Mouse (Mus musculus): Measurements from ENCODE around the gene Ftl1. TPM values are rescaled to one million over a fixed set of nuclear protein-coding genes. Genes with fewer than 3 reads are reported as not detected.

The Ftl1 gene
- polyA plus RNA-seq, 1 experiment from 2014 or later: 5,695 TPM

GRCm38 (mm10) chr7:45413113-45413863 lies 46.4 kb downstream of the Ftl1 start, which contains the start of gene Ntf5:
Gene Ntf5, plus strand, starts transcription at chr7:45413695.
- H3K27ac ChIP-seq (replicated peaks): peak within 1 kb of the TSS; percentile 63; the same call in 1 of the 2 replicates
- peak; percentile 56 for DNase-seq (ENCODE audit: low spot score)
- peaks cover 34% of the 10 kb centered on the region for H3K4me1 ChIP-seq
- H3K4me3 ChIP-seq: peak within 1 kb of the TSS; percentile 65
- H3K27me3 ChIP-seq (ENCODE audit: low read depth, poor library complexity, severe bottlenecking): peaks cover 100% of the 10 kb centered on the region
- H3K36me3 ChIP-seq: no peaks in the 10 kb centered on the region
- H3K9me3 ChIP-seq (replicated peaks): no peaks in the 10 kb centered on the region
- WGBS: 3% methylated on average over 45 of the region's 45 CpGs

- Histone ChIP-seq H3K27ac (replicated peaks) (no peak overlapping the region), H3K36me3 (no peaks in the 10 kb centered on the region), H3K4me3 (no peak overlapping the region), H3K4me1 (peaks cover 25% of the 10 kb centered on the region), H3K27me3 (ENCODE audit: low read depth, poor library complexity, severe bottlenecking) (peaks cover 100% of the 10 kb centered on the region), H3K9me3 (replicated peaks) (no peaks in the 10 kb centered on the region)
- no peak for DNase-seq (ENCODE audit: low spot score)
- WGBS: 85% methylated on average over 2 of the region's 2 CpGs
Observed at GRCm38 (mm10) chr7:45412421-45412820, 47.3 kb downstream of the Ftl1 start.

DNA sequence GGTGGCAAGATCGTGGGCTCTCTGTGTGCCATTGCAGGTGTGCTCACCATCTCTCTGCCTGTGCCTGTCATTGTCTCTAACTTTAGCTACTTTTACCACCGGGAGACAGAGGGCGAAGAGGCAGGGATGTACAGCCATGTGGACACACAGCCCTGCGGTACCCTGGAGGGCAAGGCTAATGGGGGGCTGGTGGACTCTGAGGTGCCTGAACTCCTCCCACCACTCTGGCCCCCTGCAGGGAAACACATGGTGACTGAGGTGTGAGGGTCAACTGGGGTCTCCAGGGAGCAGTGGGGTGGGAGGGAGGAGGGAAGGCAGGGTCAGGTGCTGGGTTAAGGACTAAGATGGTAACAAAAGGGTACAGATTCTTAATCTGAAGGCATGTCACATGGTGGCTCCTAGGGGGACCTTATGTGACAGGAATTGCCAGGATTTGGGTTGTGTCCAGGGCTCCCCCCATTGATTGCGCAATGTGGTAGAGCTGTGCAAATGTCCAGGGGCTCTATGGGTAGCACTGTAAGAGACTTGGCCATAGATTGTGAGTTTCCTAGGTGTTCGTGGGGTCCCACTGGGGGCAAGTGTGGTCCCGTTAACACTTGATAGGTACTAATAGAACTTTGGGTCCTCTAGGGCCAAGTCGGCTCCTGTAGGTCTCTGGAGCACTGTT lies 50.1 kb downstream of the Ftl1 start:
- DNase-seq (ENCODE audit: low spot score): no peak
- Histone ChIP-seq H3K36me3 (no peaks in the 10 kb centered on the region), H3K4me3 (no peak overlapping the region), H3K27ac (replicated peaks) (no peak overlapping the region), H3K9me3 (replicated peaks) (no peaks in the 10 kb centered on the region), H3K27me3 (ENCODE audit: low read depth, poor library complexity, severe bottlenecking) (peaks cover 99% of the 10 kb centered on the region), H3K4me1 (peaks cover 33% of the 10 kb centered on the region)
- 92% methylated on average over 8 of the region's 8 CpGs for WGBS

DNA sequence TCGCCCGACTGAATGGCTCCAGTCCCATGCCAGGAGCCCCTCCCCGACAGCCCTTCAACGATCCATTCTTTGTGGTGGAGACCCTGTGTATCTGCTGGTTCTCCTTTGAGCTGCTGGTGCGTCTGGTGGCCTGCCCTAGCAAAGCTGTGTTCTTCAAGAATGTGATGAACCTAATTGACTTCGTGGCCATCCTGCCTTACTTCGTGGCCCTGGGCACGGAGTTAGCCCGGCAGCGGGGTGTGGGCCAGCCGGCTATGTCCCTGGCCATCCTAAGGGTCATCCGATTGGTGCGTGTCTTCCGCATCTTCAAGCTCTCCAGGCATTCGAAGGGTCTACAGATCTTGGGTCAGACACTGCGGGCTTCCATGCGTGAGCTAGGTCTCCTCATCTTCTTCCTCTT lies 50.7 kb downstream of the Ftl1 start:
- Histone ChIP-seq H3K36me3 (no peaks in the 10 kb centered on the region), H3K9me3 (replicated peaks) (no peaks in the 10 kb centered on the region), H3K4me3 (no peak overlapping the region), H3K27ac (replicated peaks) (no peak overlapping the region), H3K27me3 (ENCODE audit: low read depth, poor library complexity, severe bottlenecking) (peaks cover 92% of the 10 kb centered on the region), H3K4me1 (peaks cover 26% of the 10 kb centered on the region)
- DNase-seq (ENCODE audit: low spot score): no peak
- WGBS: 90% methylated on average over 17 of the region's 17 CpGs

- H3K27me3 ChIP-seq (ENCODE audit: low read depth, poor library complexity, severe bottlenecking): peaks cover 86% of the 10 kb centered on the region
- H3K4me1 ChIP-seq: peaks cover 20% of the 10 kb centered on the region
- no peak overlapping the region for H3K4me3 ChIP-seq
- 75% methylated on average over 7 of the region's 7 CpGs for WGBS
- H3K36me3 ChIP-seq: no peaks in the 10 kb centered on the region
- DNase-seq (ENCODE audit: low spot score): no peak
- H3K9me3 ChIP-seq (replicated peaks): no peaks in the 10 kb centered on the region
- H3K27ac ChIP-seq (replicated peaks): no peak overlapping the region
Observed at GRCm38 (mm10) chr7:45408351-45408750, 51.3 kb downstream of the Ftl1 start.

Small RNA genes lying within 50 kb of the gene (microRNA-seq; reads per million reads assigned to microRNA genes)
- gene Gm22133: 0.90 reads per million

Other genes with a start within 250 kb of the Ftl1 start
- gene Dkkl1, start 247.7 kb downstream of the Ftl1 start, polyA plus RNA-seq (2016; fragmentation: Nextera tagmentation; extraction: Ambion mirVana): 0.72 and 1.4 TPM in 2 replicates
- gene Tead2, start 244.1 kb downstream of the Ftl1 start, polyA plus RNA-seq (2016; fragmentation: Nextera tagmentation; extraction: Ambion mirVana): 365 and 367 TPM in 2 replicates
- 0.43 and 0.65 TPM in 2 replicates for gene Cd37, start 220.8 kb downstream of the Ftl1 start, polyA plus RNA-seq (2016; fragmentation: Nextera tagmentation; extraction: Ambion mirVana)
- 0.07 TPM in 1 of 2 replicates, not detected in the other for gene Slc6a16, start 218.8 kb downstream of the Ftl1 start, polyA plus RNA-seq (2016; fragmentation: Nextera tagmentation; extraction: Ambion mirVana)
- not detected in 2 replicates for gene Slc6a21, start 182.4 kb downstream of the Ftl1 start, polyA plus RNA-seq (2016; fragmentation: Nextera tagmentation; extraction: Ambion mirVana)
- 7.0 and 9.6 TPM in 2 replicates for gene Trpm4, start 126.1 kb downstream of the Ftl1 start, polyA plus RNA-seq (2016; fragmentation: Nextera tagmentation; extraction: Ambion mirVana)
- 0.12 and 0.29 TPM in 2 replicates for gene Hrc, start 124.6 kb downstream of the Ftl1 start, polyA plus RNA-seq (2016; fragmentation: Nextera tagmentation; extraction: Ambion mirVana)
- 6.4 and 7.4 TPM in 2 replicates for gene Ppfia3, start 92.9 kb downstream of the Ftl1 start, polyA plus RNA-seq (2016; fragmentation: Nextera tagmentation; extraction: Ambion mirVana)
- gene Lin7b, start 89.3 kb downstream of the Ftl1 start, polyA plus RNA-seq (2016; fragmentation: Nextera tagmentation; extraction: Ambion mirVana): 1.0 and 1.4 TPM in 2 replicates
- gene Snrnp70, start 64.1 kb downstream of the Ftl1 start, polyA plus RNA-seq (2016; fragmentation: Nextera tagmentation; extraction: Ambion mirVana): 254 and 268 TPM in 2 replicates
- gene Kcna7, start 54.2 kb downstream of the Ftl1 start, polyA plus RNA-seq (2016; fragmentation: Nextera tagmentation; extraction: Ambion mirVana): not detected in 2 replicates
- gene Ntf5, start 46.2 kb downstream of the Ftl1 start, polyA plus RNA-seq (2016; fragmentation: Nextera tagmentation; extraction: Ambion mirVana): 0.51 and 0.61 TPM in 2 replicates
- not detected in 2 replicates for gene Lhb, start 39.1 kb downstream of the Ftl1 start, polyA plus RNA-seq (2016; fragmentation: Nextera tagmentation; extraction: Ambion mirVana)
- gene Gys1, start 25.0 kb downstream of the Ftl1 start, polyA plus RNA-seq (2016; fragmentation: Nextera tagmentation; extraction: Ambion mirVana): 41.7 and 41.9 TPM in 2 replicates
- gene Ruvbl2, start 21.8 kb downstream of the Ftl1 start, polyA plus RNA-seq (2016; fragmentation: Nextera tagmentation; extraction: Ambion mirVana): 202 and 222 TPM in 2 replicates
- 240 and 265 TPM in 2 replicates for gene Bax, start 7.0 kb upstream of the Ftl1 start, polyA plus RNA-seq (2016; fragmentation: Nextera tagmentation; extraction: Ambion mirVana)
- 0.15 and 0.21 TPM in 2 replicates for gene Tulp2, start 22.0 kb upstream of the Ftl1 start, polyA plus RNA-seq (2016; fragmentation: Nextera tagmentation; extraction: Ambion mirVana)
- gene Gm45808, start 26.9 kb upstream of the Ftl1 start, polyA plus RNA-seq (2016; fragmentation: Nextera tagmentation; extraction: Ambion mirVana): 0.34 TPM in 1 of 2 replicates, not detected in the other
- 6.0 and 6.8 TPM in 2 replicates for gene Dhdh, start 28.9 kb upstream of the Ftl1 start, polyA plus RNA-seq (2016; fragmentation: Nextera tagmentation; extraction: Ambion mirVana)
- 105 and 112 TPM in 2 replicates for gene Nucb1, start 50.5 kb upstream of the Ftl1 start, polyA plus RNA-seq (2016; fragmentation: Nextera tagmentation; extraction: Ambion mirVana)
- 15.0 and 18.6 TPM in 2 replicates for gene Ppp1r15a, start 66.4 kb upstream of the Ftl1 start, polyA plus RNA-seq (2016; fragmentation: Nextera tagmentation; extraction: Ambion mirVana)
- 0.78 and 1.1 TPM in 2 replicates for gene Plekha4, start 66.4 kb upstream of the Ftl1 start, polyA plus RNA-seq (2016; fragmentation: Nextera tagmentation; extraction: Ambion mirVana)
- 0.43 and 0.55 TPM in 2 replicates for gene Hsd17b14, start 95.0 kb upstream of the Ftl1 start, polyA plus RNA-seq (2016; fragmentation: Nextera tagmentation; extraction: Ambion mirVana)
- 32.2 and 38.2 TPM in 2 replicates for gene Bcat2, start 110.3 kb upstream of the Ftl1 start, polyA plus RNA-seq (2016; fragmentation: Nextera tagmentation; extraction: Ambion mirVana)
- not detected in 2 replicates for gene Fgf21, start 155.6 kb upstream of the Ftl1 start, polyA plus RNA-seq (2016; fragmentation: Nextera tagmentation; extraction: Ambion mirVana)
- not detected in 2 replicates for gene Fut1, start 157.4 kb upstream of the Ftl1 start, polyA plus RNA-seq (2016; fragmentation: Nextera tagmentation; extraction: Ambion mirVana)
- gene Izumo1, start 161.9 kb upstream of the Ftl1 start, polyA plus RNA-seq (2016; fragmentation: Nextera tagmentation; extraction: Ambion mirVana): 0.16 TPM in 1 of 2 replicates, not detected in the other
- gene Rasip1, start 167.6 kb upstream of the Ftl1 start, polyA plus RNA-seq (2016; fragmentation: Nextera tagmentation; extraction: Ambion mirVana): 4.8 and 5.5 TPM in 2 replicates
- gene Mamstr, start 180.1 kb upstream of the Ftl1 start, polyA plus RNA-seq (2016; fragmentation: Nextera tagmentation; extraction: Ambion mirVana): 2.1 and 3.3 TPM in 2 replicates
- 0.05 TPM in 1 of 2 replicates, not detected in the other for gene Fut2, start 206.5 kb upstream of the Ftl1 start, polyA plus RNA-seq (2016; fragmentation: Nextera tagmentation; extraction: Ambion mirVana)
- gene Ntn5, start 224.1 kb upstream of the Ftl1 start, polyA plus RNA-seq (2016; fragmentation: Nextera tagmentation; extraction: Ambion mirVana): 0.46 and 0.48 TPM in 2 replicates
- gene Sec1, start 234.5 kb upstream of the Ftl1 start, polyA plus RNA-seq (2016; fragmentation: Nextera tagmentation; extraction: Ambion mirVana): 0.32 and 0.34 TPM in 2 replicates
- gene Car11, start 240.0 kb upstream of the Ftl1 start, polyA plus RNA-seq (2016; fragmentation: Nextera tagmentation; extraction: Ambion mirVana): 4.6 and 4.9 TPM in 2 replicates
- 2.1 and 2.9 TPM in 2 replicates for gene Dbp, start 245.2 kb upstream of the Ftl1 start, polyA plus RNA-seq (2016; fragmentation: Nextera tagmentation; extraction: Ambion mirVana)

Data from midbrain, embryonic 10.5 days (tissue).